Mouse (Mus musculus): ENCODE measurements around the gene Wdtc1.

The Wdtc1 gene

DNA sequence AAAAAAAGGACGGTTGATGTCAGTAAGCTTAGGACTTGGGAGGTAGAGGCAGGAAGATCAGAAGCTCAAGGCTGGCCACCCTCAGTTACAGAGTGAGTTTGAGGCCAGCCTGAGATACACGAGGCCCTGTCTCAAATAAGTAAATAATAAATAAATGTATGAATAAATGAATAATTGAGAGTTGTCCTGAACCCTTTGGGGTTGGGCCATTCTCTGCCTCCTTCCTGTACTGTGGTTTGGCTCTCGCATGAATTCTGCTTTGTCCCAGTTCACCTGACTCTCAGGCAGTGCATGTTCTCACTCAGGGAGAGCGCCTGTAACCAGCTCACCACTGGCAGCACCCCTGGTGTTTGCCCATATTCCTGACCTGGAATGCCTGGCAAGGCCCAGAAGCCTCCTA, 20.7 kb upstream of the Wdtc1 start:
- DNase-seq: no peak

GRCm38 (mm10) chr4:133372278-133372665, 19.0 kb upstream of the Wdtc1 start:
- no peak for DNase-seq

- DNase-seq: no peak
Measured at GRCm38 (mm10) chr4:133371621-133372277, 18.5 kb upstream of the Wdtc1 start.

DNA sequence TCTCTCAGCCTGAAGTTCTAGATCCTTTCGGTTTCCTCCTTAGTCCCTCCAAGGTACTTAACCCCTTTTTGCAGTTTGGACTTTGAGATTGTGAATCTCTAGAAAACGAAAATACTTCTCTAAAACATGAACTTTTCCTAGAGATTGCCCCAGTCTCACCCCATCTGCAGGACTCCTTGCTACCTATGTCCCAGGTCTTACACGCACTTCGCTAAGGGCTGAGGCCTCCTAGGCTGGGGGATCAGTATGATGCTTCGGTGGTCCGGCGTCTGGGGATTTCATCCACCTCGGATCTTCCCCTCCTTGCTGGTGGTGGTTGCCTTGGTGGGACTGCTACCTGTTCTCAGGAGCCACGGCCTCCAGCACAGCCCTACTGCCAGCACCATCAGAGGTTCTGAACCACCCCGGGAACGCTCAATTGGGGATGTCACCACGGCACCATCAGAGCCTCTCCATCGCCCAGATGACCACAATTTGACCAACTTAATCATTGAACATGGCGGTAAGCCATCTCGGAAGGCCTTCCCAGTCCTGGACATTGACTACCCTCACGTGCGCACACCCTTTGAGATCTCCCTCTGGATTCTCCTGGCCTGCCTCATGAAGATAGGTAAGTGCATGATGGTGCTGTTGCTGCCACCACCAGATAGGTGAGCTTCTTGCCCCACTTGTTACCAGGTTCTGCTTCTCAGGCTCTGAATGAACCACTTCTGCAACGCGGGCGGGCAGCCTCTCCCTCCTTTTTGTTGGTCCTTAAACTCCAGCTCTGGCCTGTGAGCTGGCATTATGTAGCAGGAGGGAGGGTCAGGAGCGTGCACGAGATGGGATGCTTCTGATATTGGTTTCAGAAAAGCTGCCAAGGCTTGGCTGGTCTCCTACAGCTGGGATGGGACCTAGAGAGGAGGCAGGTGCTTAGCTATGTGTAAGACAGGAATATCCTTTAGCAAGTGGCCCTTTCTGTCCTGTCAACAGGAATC, 17.3 kb upstream of the Wdtc1 start:
- DNase-seq: no peak

DNA sequence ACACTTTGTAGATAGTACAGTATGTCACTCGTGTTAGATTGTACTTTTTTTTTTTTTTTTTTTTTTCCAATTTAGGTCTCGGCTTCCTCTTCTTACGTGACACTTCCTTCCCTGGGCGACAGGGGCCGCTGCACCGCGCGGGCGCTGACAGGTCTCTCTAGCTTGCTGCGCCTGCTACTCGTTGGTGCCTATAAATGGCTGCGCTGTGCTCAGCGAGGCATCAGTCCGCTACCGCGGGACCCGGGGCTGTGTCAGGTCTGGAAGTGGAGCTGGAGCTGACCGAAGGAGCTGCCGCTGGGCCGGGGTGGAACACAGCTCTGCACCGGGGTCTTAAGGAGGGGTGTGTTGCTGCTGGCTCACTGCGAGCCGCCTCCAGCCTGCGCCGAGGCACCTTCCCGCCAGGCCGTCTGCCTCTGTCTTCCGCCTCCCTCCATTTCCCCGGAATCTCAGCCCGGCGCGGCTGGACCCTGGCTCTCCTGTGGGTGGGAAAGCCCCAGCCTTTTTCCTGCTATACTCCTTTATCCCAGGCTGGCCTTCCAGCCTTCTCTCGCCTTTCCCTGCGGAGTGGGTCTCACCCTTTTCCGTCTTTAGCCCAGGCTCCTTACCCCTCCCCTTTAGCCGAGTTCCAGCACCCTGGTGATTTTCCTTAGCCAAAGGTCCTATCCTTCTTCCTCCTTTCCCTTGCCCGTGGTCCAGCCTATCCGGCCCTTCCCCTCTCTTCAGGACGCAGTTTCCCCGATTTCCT, 16.4 kb upstream of the Wdtc1 start, which contains the start of gene Slc9a1:
Slc9a1 (plus strand) TSS at position 154 of the 745 bp plus-strand sequence.
- peak; percentile 95 for DNase-seq

GRCm38 (mm10) chr4:133354641-133355040, 1.4 kb upstream of the Wdtc1 start:
- no peak for DNase-seq

DNA sequence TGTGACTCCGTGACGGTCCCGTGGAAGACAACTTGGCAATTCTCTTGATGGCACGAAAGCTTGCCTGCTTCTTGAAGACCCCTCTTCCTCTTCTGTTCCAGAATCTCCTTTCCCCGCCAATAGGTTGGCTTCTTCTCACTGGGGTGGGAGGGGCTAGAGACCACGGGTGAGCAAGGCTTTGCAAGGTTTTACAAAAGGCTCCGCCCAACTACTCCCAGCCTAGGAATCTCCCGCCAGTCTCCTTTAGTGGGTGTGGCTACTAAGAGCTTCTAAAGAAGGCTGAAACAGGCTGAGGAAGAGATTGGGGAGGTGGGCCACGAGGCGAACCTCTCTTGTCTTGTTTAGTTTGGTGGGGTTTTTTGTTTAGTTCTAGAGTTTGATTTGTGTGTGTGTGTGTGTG, 484 bp downstream of the Wdtc1 start:
- no peak for DNase-seq

- DNase-seq: no peak
Measured at GRCm38 (mm10) chr4:133348051-133348775, 5.1 kb downstream of the Wdtc1 start.

DNA sequence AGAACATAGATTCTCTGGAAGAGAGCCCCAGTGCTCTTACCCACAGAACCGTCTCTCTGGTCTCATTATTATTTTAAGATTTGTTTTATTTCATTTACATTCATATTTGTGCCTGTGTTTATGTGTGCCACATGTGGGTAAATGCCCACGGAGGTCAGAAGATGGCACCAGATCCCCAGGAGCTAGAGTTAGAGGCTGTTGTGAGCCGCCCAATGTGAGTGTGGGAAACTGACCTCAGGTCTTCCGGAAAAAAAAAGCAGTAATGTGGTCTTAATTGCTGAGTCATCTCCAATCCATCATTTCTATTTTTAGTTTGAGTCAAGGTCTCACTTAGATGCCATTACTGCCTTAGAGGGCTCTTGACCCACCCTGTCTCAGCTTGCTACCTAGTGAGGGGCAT, 5.7 kb downstream of the Wdtc1 start:
- DNase-seq: no peak

DNA sequence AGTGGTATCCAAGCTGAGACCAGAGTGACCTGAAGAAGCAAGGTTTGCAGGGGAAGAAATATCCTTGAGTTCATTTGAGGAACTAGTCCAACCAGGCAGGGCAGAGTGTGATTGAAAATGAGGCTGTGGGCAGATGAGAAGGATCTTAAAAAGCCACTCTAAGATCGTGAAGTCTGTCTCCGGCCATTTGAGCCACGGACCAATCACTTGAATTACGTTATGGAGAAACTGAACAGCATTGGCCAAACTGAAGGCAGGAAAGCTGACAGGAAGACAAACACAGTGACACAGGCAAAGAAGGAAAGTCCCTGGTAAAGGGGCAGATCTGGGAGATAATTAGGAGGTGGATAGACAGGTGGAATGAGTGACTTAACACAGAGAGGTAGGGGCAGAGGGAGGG, 6.7 kb downstream of the Wdtc1 start:
- DNase-seq: no peak

DNA sequence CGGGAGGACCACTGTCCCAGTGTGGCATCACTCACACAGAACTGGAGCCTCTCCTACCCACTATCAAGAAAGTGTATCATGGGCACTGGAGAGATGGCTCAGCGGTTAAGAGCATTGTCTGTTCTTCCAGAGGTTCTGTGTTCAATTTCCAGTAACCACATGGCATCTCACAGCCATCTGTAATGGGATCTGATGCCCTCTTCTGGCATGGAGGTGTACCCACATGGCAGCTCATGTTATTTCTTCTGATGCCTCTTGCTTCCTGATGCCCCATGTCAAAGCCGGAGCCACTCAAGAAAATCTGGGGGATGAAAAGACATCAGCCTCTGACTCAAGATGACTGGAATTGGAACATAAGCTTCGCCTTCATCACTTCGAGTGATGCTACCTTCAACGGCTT, 7.6 kb downstream of the Wdtc1 start:
- DNase-seq: no peak

DNA sequence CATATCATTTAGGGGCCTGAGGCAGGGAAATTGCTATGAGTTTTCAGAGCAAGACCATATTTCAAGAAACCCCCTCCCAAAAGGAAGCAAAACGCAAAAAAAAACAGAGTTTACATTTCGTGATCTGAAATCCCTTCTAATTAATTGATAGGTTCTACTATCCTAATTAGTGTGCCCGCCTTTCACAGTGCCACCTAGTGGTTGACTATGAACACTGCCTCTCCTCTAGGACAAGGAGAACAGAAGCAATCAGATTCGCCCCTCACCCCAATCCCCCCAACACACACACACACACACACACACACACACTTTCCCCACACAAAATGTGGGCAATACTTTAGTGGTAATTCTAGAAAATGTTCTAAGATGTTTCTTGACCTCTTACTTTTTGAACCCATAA, 9.2 kb downstream of the Wdtc1 start:
- DNase-seq: peak; percentile 62

DNA sequence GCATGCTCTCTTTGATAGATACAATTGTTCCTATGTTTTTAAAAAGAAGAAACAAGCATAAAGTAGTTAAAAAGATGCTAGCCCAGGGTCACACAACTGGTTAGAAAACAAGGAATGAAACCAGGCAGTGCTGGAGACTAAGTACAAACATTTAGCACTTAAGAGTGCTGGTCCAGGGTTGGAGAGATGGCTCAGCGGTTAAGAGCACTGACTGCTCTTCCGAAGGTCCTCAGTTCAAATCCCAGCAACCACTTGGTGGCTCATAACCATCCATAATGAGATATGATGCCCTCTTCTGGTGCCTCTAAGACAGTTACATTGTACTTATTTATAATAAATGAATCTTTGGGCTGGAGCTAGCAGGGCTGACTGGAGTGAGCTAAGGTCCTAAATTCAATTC, 13.1 kb downstream of the Wdtc1 start:
- DNase-seq: no peak

GRCm38 (mm10) chr4:133339148-133339749, 14.0 kb downstream of the Wdtc1 start:
- peak; percentile 99 for DNase-seq

DNA sequence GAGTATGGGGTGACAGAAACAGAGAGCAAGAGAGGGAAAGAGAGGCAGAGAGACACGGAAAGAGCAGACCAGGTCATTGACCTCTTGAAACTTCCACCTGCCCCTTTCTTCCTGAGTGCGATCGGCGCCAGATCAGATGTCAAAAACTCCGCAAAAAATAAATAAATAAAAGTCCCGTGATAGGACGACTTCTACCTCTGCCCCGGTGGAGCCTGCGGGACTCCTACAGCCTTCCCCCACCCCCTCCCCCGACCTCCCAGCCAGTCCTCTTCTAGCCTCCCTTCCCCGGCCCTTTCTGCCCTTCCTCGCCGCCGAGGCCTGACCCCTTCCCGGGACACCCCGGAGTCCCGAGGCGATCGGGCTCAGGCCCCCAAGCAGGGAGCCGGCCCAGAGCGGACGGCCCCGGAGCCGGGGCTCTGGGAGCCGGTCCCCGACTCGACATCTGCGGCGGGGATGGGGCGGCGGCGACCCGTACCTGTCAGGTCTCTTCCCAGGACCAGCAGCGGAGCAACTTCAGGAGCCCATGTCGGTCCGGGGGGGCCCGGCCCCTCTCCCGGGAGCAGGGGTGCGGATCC, 14.7 kb downstream of the Wdtc1 start:
- DNase-seq: no peak

GRCm38 (mm10) chr4:133337833-133338520, 15.3 kb downstream of the Wdtc1 start:
- no peak for DNase-seq

DNA sequence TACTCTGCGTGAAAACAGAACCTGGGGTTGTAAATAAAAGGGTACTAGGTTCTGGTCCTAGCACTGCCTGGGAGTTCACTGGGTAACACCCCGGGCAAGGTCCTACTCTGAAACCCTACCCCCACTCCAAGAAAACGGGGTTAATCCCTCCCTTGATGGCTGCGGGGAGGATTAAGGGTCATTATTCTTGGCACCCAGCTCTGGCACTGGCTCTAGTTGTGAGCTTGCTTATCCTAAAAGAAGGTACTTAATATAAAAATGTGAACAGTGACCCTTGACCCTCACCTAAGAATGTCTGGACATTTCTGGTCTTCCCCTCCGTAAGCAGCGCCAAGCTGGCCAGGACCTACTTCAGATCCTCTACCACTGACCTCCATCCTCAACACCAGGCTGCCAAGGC, 20.0 kb downstream of the Wdtc1 start:
- DNase-seq: no peak

DNA sequence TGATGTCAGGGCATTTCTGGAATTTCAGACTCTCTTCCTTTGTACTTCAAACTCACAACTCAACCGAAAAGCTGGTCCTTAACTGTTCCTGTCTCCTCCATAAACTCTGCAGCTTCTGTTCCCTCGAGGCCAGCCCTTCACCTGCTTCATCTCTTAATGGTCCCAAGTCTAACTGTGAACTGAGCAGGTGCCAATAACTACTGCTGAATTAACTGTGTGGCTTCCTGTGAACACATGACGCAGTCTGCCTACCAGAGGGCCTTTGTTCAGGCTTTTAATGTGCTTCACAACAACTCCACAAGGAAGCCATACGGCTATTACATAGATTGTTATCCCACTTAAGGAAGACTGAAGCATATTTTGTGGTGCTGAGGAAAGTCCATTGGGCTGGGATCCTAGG, 23.0 kb downstream of the Wdtc1 start:
- no peak for DNase-seq

- no peak for DNase-seq
Measured at GRCm38 (mm10) chr4:133328129-133328528, 25.2 kb downstream of the Wdtc1 start.

GRCm38 (mm10) chr4:133319667-133320066, 33.6 kb downstream of the Wdtc1 start:
- DNase-seq: no peak

- DNase-seq: no peak
Measured at GRCm38 (mm10) chr4:133315991-133316390, 37.3 kb downstream of the Wdtc1 start.

Data from lung, postnatal 10 days (tissue).